Mouse (Mus musculus): ENCODE data around the gene Slc35a3. TPM values are rescaled to one million over a fixed set of nuclear protein-coding genes. Genes with fewer than 3 reads are reported as not detected.

The Slc35a3 gene
- total and polyA plus RNA-seq, 3 experiments, result 16.3 to 45.7 (median 24.6) TPM

DNA sequence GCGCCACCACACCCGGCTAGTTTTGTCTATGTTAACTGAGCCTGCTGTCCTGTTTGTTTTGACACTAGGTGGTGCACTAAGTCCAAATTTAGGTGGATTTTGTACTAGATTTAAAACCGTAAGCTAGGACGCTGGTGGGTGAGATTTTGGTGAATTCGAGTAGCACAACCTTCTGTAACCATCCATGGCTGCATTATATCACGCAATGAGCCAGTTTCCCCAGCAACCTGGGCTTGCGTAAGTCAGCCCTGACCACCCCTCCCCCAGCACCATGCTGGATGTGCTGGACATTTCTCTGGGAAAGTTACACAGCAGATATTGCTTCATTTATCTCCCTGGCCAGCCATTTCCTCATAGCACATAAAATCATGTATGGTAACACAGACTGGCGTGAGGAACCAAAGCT, 24.7 kb upstream of the Slc35a3 start:
- TF ChIP-seq CTCF (conservative IDR thresholded peaks at IDR 0.05 in 1 of 2, IDR thresholded peaks at IDR 0.05 in 1 of 2; ENCODE audit: low read depth in 2 of 2, low read length in 2 of 2) (peak in 1 of 2 experiments; percentile 49; a peak in 2 of 4 replicates), RAD21 (IDR thresholded peaks at IDR 0.05; ENCODE audit: low read depth, low read length) (peak; percentile 46), SMC3 (IDR thresholded peaks at IDR 0.05; ENCODE audit: low read depth, low read length) (peak; percentile 27), JUND (conservative IDR thresholded peaks at IDR 0.05; ENCODE audit: low read depth, low read length) (no peak)
- Histone ChIP-seq H3K27me3 (replicated peaks) (no peaks in the 10 kb centered on the region), H3K4me3 (replicated peaks in 1 of 3; ENCODE audit: low read depth in 2 of 3, low read length in 2 of 3, poor library complexity in 1 of 3) (no peak overlapping the region), H3K9ac (ENCODE audit: insufficient read depth, low read depth) (no peak overlapping the region), H3K79me2 (replicated peaks; ENCODE audit: control insufficient read depth, extremely low read depth, insufficient read depth, poor library complexity, severe bottlenecking) (no peaks in the 10 kb centered on the region), H3K36me3 (replicated peaks in 1 of 2; ENCODE audit: control insufficient read depth in 1 of 2, insufficient read depth in 1 of 2, low read length in 1 of 2) (no peaks in the 10 kb centered on the region), H3K27ac (ENCODE audit: insufficient read depth, low read depth) (no peak overlapping the region), H3K9me3 (replicated peaks; ENCODE audit: low read length) (peaks cover 3% of the 10 kb centered on the region), H3K4me2 (ENCODE audit: insufficient read depth, low read depth, poor library complexity, severe bottlenecking) (no peak overlapping the region), H3K4me1 (ENCODE audit: control insufficient read depth in 1 of 2, insufficient read depth in 2 of 2) (no peaks in the 10 kb centered on the region)
- DNase-seq (ENCODE audit: extremely low read depth), result no peak
- in situ Hi-C loops (cut with MboI; ENCODE audit: low pct_ligation_motif_present, low pct_unique_long_range_greater_than_20kb, low sequenced_read_pairs) (loop anchor here (10.0 to 25.0 kb wide), 3 partner anchors 143 to 400 kb away; partner anchors contain the start of genes Dbt, Rtca and Sass6), dilution Hi-C loops (cut with MboI; ENCODE audit: extremely low pct_ligation_motif_present, extremely low pct_unique_long_range_greater_than_20kb, low sequenced_read_pairs) (no loop called here)

DNA sequence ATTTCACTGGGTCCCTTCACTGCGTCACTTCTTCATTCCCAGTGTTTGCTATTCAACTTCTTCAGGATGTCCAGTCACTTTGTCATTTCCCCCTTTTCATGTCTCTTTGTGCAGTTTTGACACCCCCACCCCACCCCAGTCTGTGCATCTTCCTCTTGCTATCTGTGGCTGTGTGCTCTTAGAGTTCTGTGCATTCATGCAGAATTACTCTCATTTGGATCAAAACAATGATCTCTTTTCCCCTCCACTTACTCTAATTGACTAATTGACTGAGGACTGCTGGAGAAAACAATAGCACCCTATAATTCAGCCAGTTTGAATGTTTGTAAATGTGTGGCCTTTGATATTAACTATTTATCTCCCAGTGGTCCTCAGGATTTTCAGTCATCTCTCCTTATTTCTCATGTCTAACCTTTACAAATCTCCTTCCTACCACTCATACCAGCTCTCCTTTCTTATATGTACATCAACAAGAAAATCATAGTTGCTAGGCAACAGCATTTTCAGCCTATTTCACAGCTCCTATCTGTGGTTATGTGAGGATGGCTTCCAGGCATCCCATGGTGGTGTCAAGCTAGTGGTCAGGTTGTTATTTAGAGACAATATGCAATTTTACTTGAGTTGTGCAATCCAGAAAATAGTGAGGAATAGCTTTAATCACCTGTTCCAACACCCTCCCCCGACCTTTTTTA, 17.0 kb upstream of the Slc35a3 start:
- no peak overlapping the region for H3K4me3 ChIP-seq (replicated peaks in 1 of 3; ENCODE audit: low read depth in 2 of 3, low read length in 2 of 3, poor library complexity in 1 of 3)
- no peak overlapping the region for H3K4me2 ChIP-seq (ENCODE audit: insufficient read depth, low read depth, poor library complexity, severe bottlenecking)
- H3K4me1 ChIP-seq (ENCODE audit: control insufficient read depth in 1 of 2, insufficient read depth in 2 of 2), result no peaks in the 10 kb centered on the region; a peak in 1 of 4 replicates
- TF ChIP-seq EP300 (IDR thresholded peaks at IDR 0.05; ENCODE audit: low read length) (no peak), USF2 (conservative IDR thresholded peaks at IDR 0.05; ENCODE audit: low read depth, low read length) (no peak), TCF12 (IDR thresholded peaks at IDR 0.05; ENCODE audit: low read depth, low read length) (no peak), ZMIZ1 (IDR thresholded peaks at IDR 0.05; ENCODE audit: low read depth, low read length) (no peak)
- H3K27ac ChIP-seq (ENCODE audit: insufficient read depth, low read depth), result no peak overlapping the region
- in situ Hi-C loops (cut with MboI; ENCODE audit: low pct_ligation_motif_present, low pct_unique_long_range_greater_than_20kb, low sequenced_read_pairs) (loop anchor here (10.0 to 25.0 kb wide), 3 partner anchors 135 to 392 kb away; partner anchors contain the start of genes Dbt, Rtca and Sass6), dilution Hi-C loops (cut with MboI; ENCODE audit: extremely low pct_ligation_motif_present, extremely low pct_unique_long_range_greater_than_20kb, low sequenced_read_pairs) (no loop called here)
- H3K36me3 ChIP-seq (replicated peaks in 1 of 2; ENCODE audit: control insufficient read depth in 1 of 2, insufficient read depth in 1 of 2, low read length in 1 of 2), result no peaks in the 10 kb centered on the region
- H3K9me3 ChIP-seq (replicated peaks; ENCODE audit: low read length), result peaks cover 3% of the 10 kb centered on the region
- DNase-seq (ENCODE audit: extremely low read depth), result no peak
- H3K79me2 ChIP-seq (replicated peaks; ENCODE audit: control insufficient read depth, extremely low read depth, insufficient read depth, poor library complexity, severe bottlenecking), result no peaks in the 10 kb centered on the region
- H3K9ac ChIP-seq (ENCODE audit: insufficient read depth, low read depth), result no peak overlapping the region
- no peaks in the 10 kb centered on the region for H3K27me3 ChIP-seq (replicated peaks)

DNA sequence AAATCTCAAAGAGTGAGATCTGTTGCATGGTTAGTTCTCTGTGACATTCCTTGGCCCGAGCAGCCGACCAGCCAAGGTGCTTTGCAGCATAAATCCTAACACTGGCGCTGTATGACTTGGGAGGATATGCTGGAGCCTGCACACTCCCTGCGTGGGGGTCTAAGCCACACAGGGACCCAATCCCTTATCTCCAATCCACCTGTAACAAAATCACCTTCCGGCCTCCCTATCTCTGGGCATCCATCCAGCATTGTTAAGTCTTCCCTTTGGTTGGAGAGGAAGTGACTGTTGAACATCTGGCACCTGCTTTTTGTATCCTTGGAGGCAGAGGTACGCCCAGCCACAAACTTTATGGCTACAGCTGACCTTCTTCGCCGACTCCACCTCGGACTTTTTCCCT, 14.2 kb upstream of the Slc35a3 start:
- H3K27ac ChIP-seq (ENCODE audit: insufficient read depth, low read depth), result no peak overlapping the region
- dilution Hi-C loops (cut with MboI; ENCODE audit: extremely low pct_ligation_motif_present, extremely low pct_unique_long_range_greater_than_20kb, low sequenced_read_pairs) (no loop called here), in situ Hi-C loops (cut with MboI; ENCODE audit: low pct_ligation_motif_present, low pct_unique_long_range_greater_than_20kb, low sequenced_read_pairs) (loop anchor here (25.0 kb wide), 2 partner anchors 215 to 390 kb away; partner anchors contain the start of genes Dbt and Rtca)
- no peaks in the 10 kb centered on the region for H3K27me3 ChIP-seq (replicated peaks)
- H3K4me2 ChIP-seq (ENCODE audit: insufficient read depth, low read depth, poor library complexity, severe bottlenecking), result no peak overlapping the region
- peaks cover 0 to 7% of the 10 kb centered on the region in 2 experiments; a peak in 3 of 4 replicates for H3K4me1 ChIP-seq (ENCODE audit: control insufficient read depth in 1 of 2, insufficient read depth in 2 of 2)
- H3K36me3 ChIP-seq (replicated peaks in 1 of 2; ENCODE audit: control insufficient read depth in 1 of 2, insufficient read depth in 1 of 2, low read length in 1 of 2), result no peaks in the 10 kb centered on the region
- H3K9ac ChIP-seq (ENCODE audit: insufficient read depth, low read depth), result no peak overlapping the region
- no peak overlapping the region for H3K4me3 ChIP-seq (replicated peaks in 1 of 3; ENCODE audit: low read depth in 2 of 3, low read length in 2 of 3, poor library complexity in 1 of 3)
- no peaks in the 10 kb centered on the region for H3K79me2 ChIP-seq (replicated peaks; ENCODE audit: control insufficient read depth, extremely low read depth, insufficient read depth, poor library complexity, severe bottlenecking)
- no peak for DNase-seq (ENCODE audit: extremely low read depth)
- no peak for TF ChIP-seq E2F4 (IDR thresholded peaks at IDR 0.05; ENCODE audit: insufficient replicate concordance, low read depth, low read length)
- no peak for TF ChIP-seq JUND (conservative IDR thresholded peaks at IDR 0.05; ENCODE audit: low read depth, low read length)
- TF ChIP-seq SMC3 (IDR thresholded peaks at IDR 0.05; ENCODE audit: low read depth, low read length), result no peak
- TF ChIP-seq MAX (IDR thresholded peaks at IDR 0.05; ENCODE audit: low read length), result no peak
- no peak for TF ChIP-seq ELF1 (IDR thresholded peaks at IDR 0.05; ENCODE audit: low read depth, low read length)
- no peak for TF ChIP-seq HCFC1 (IDR thresholded peaks at IDR 0.05; ENCODE audit: low read depth, low read length)
- no peak for TF ChIP-seq UBTF (IDR thresholded peaks at IDR 0.05; ENCODE audit: low read depth, low read length)
- no peaks in the 10 kb centered on the region for H3K9me3 ChIP-seq (replicated peaks; ENCODE audit: low read length)
